Mouse (Mus musculus): ENCODE data around the gene Crip3.

The Crip3 gene

GRCm38 (mm10) chr17:46428761-46429414, at the start of gene Crip3:
Gene Crip3 (plus strand): TSS chr17:46428926.
- DNase-seq: peak; percentile 47

GRCm38 (mm10) chr17:46383294-46384060, 45.2 kb upstream of the Crip3 start, which contains the start of gene Zfp318:
Gene Zfp318 (plus strand): TSS chr17:46383731.
- DNase-seq: peak; percentile 99

- peak; percentile 45 for DNase-seq
These were observed 44.5 kb upstream of the Crip3 start for GRCm38 (mm10) chr17:46384061-46384801.

- DNase-seq: no peak
These were observed 40.5 kb upstream of the Crip3 start for GRCm38 (mm10) chr17:46388200-46388599.

- peak; percentile 48 for DNase-seq
These were observed 35.7 kb upstream of the Crip3 start for GRCm38 (mm10) chr17:46393012-46393411.

- no peak for DNase-seq
These were observed 34.1 kb upstream of the Crip3 start for GRCm38 (mm10) chr17:46394631-46395030.

- DNase-seq: no peak
These were observed 20.2 kb upstream of the Crip3 start for GRCm38 (mm10) chr17:46408478-46408877.

GRCm38 (mm10) chr17:46418628-46419027, 10.1 kb upstream of the Crip3 start:
- DNase-seq: peak; percentile 52

GRCm38 (mm10) chr17:46419717-46420116, 9.0 kb upstream of the Crip3 start:
- no peak for DNase-seq

- DNase-seq: no peak
These were observed 2.2 kb upstream of the Crip3 start for GRCm38 (mm10) chr17:46426496-46426895.

GRCm38 (mm10) chr17:46433627-46434026, 4.9 kb downstream of the Crip3 start:
- DNase-seq: peak; percentile 56

- peak; percentile 59 for DNase-seq
These were observed 8.1 kb downstream of the Crip3 start for GRCm38 (mm10) chr17:46436672-46437366.

GRCm38 (mm10) chr17:46438298-46438873, 9.7 kb downstream of the Crip3 start, which contains the start of gene Slc22a7:
Gene Slc22a7 (minus strand): TSS chr17:46438457.
- DNase-seq: peak; percentile 65

GRCm38 (mm10) chr17:46439176-46439575, 10.4 kb downstream of the Crip3 start:
- no peak for DNase-seq

GRCm38 (mm10) chr17:46444839-46445579, 16.3 kb downstream of the Crip3 start:
- no peak for DNase-seq

- DNase-seq: no peak
These were observed 17.5 kb downstream of the Crip3 start for GRCm38 (mm10) chr17:46446264-46446663.

GRCm38 (mm10) chr17:46452683-46453082, 24.0 kb downstream of the Crip3 start:
- DNase-seq: peak; percentile 55

GRCm38 (mm10) chr17:46453302-46453948, 24.7 kb downstream of the Crip3 start:
- no peak for DNase-seq

- DNase-seq: no peak
These were observed 25.3 kb downstream of the Crip3 start for GRCm38 (mm10) chr17:46453970-46454411.

GRCm38 (mm10) chr17:46454539-46454938, 25.8 kb downstream of the Crip3 start:
- DNase-seq: no peak

GRCm38 (mm10) chr17:46455110-46455691, 26.5 kb downstream of the Crip3 start:
- DNase-seq: peak; percentile 67

Data from kidney, postnatal 14 days (tissue).